Mouse (Mus musculus) thymus, adult 18-20 months (tissue): ENCODE data around the gene Syne3.

Source experiments
- DNase-seq, 2 experiments: peaks; one replicate each; pipeline ENCODE4 v3.0.0; 2022; ENCODE audit warnings: mixed read lengths in 2 of 2

Syne3 gene

GRCm38 (mm10) chr12:104881518-104882060, 128.0 kb downstream of the Syne3 start:
- DNase-seq, result no peak

GRCm38 (mm10) chr12:104880367-104880766, 129.2 kb downstream of the Syne3 start:
- no peak for DNase-seq
